Mouse (Mus musculus) megakaryocyte-erythroid progenitor cell, adult 5 weeks (primary cell): ENCODE results near the gene Pcnx4. TPM values are rescaled to one million over a fixed set of nuclear protein-coding genes. Genes with fewer than 3 reads are reported as not detected.

ENCODE experiments used
- polyA plus RNA-seq: library from polyadenylated mRNA; stranded (reverse); fragments of >175 nt; gene quantifications from 2 replicates; pipeline ENCODE4 v1.2.3, GENCODE M21; 2012

Gene Pcnx4
- polyA plus RNA-seq: 0.64 and 0.86 TPM in 2 replicates

GRCm38 (mm10) chr12:72536021-72536597, at the start of gene Pcnx4:
TSS of gene Pcnx4 (plus strand) at chr12:72536383.

Other genes starting within 250 kb of the Pcnx4 start
- 0.29 and 0.53 TPM in 2 replicates for gene Rtn1, start 127.3 kb upstream of the Pcnx4 start, polyA plus RNA-seq
- 0.11 TPM in 1 of 2 replicates, not detected in the other for gene Lrrc9, start 94.5 kb upstream of the Pcnx4 start, polyA plus RNA-seq
- not detected in 2 replicates for gene Gm4756, start 113.3 kb downstream of the Pcnx4 start, polyA plus RNA-seq
- gene Dhrs7, start 128.5 kb downstream of the Pcnx4 start, polyA plus RNA-seq: 16.6 and 18.2 TPM in 2 replicates
- gene Ppm1a, start 221.1 kb downstream of the Pcnx4 start, polyA plus RNA-seq: 13.3 and 19.1 TPM in 2 replicates